Mouse (Mus musculus) liver, embryonic 11.5 days (tissue): Measurements from ENCODE around the gene Vmn2r1. TPM values are rescaled to one million over a fixed set of nuclear protein-coding genes. Genes with fewer than 3 reads are reported as not detected.

Experiments used
- polyA plus RNA-seq: library from polyadenylated mRNA; unstranded; fragments of >200 nt; fragmentation: Nextera tagmentation; extraction: Ambion mirVana; gene quantifications from 2 replicates; pipeline ENCODE4 v1.2.1, GENCODE M21; 2014

Gene Vmn2r1
- polyA plus RNA-seq, 1 experiment from 2014 or later, result not detected

Other genes starting within 250 kb of the Vmn2r1 start
- gene Plch1, start 182.1 kb upstream of the Vmn2r1 start, polyA plus RNA-seq, result 0.74 and 0.75 TPM in 2 replicates
- 3.8 and 4.8 TPM in 2 replicates for gene E130311K13Rik, start 152.1 kb upstream of the Vmn2r1 start, polyA plus RNA-seq
- gene Slc33a1, start 116.8 kb upstream of the Vmn2r1 start, polyA plus RNA-seq, result 15.1 and 16.3 TPM in 2 replicates
- 49.2 and 60.3 TPM in 2 replicates for gene Gmps, start 105.4 kb upstream of the Vmn2r1 start, polyA plus RNA-seq
- not detected in 2 replicates for gene Vmn2r2, start 60.4 kb downstream of the Vmn2r1 start, polyA plus RNA-seq
- gene Vmn2r3, start 208.2 kb downstream of the Vmn2r1 start, polyA plus RNA-seq, result not detected in 2 replicates